Mouse (Mus musculus) activated CD4-positive, CD25-positive, alpha-beta regulatory T cell, adult 4 months (primary cell): Measurements from ENCODE around the gene Nxph1. TPM values are rescaled to one million over a fixed set of nuclear protein-coding genes. Genes with fewer than 3 reads are reported as not detected.

Source experiments
- ATAC-seq: one replicate; pipeline ENCODE4 v1.8.0; 2017
- polyA plus RNA-seq, 2 experiments: library from polyadenylated mRNA; unstranded; fragments of 100-300 nt; shearing (Covaris generic); gene quantifications; one replicate each; pipeline ENCODE4 v1.2.1; 2017

Gene Nxph1
- polyA plus RNA-seq, 2 experiments from 2014 or later = not detected

DNA sequence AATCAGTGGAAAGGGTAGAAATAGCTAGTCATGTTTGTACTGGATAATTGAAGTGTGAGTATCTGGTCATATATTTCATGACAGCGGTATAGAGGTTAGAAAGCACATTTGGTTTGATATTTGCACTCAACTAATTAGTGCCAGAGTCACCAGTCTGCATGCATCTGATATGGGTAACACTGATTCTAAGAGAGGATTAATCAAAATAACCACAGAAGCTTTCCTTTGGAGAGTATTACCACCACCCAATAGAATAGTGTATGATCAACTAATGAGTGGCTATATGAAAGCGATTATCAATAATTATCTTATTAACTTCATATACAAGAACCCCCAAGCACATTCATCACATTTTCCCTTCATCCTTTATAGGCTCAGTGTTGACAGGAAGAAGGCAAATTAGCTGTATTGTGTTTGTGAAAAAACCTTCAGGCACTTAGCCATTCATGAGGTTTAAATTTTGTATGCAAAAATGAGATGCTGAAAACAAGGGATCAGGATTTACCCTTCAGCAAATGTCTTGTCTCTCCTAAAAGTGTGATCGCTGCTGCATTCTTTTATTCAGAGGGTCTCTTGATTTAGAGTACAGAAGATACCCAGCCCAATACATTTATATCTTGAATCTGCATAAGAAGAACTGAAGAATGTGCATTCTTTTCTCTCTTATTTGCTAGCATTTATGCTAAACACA, 185.5 kb downstream of the Nxph1 start:
- ATAC-seq = no peak

- ATAC-seq = no peak
Measured at GRCm38 (mm10) chr6:9147966-9148365, 199.7 kb downstream of the Nxph1 start.

- no peak for ATAC-seq
Measured at GRCm38 (mm10) chr6:9149791-9150190, 201.6 kb downstream of the Nxph1 start.

GRCm38 (mm10) chr6:9159191-9159590, 211.0 kb downstream of the Nxph1 start:
- no peak for ATAC-seq

DNA sequence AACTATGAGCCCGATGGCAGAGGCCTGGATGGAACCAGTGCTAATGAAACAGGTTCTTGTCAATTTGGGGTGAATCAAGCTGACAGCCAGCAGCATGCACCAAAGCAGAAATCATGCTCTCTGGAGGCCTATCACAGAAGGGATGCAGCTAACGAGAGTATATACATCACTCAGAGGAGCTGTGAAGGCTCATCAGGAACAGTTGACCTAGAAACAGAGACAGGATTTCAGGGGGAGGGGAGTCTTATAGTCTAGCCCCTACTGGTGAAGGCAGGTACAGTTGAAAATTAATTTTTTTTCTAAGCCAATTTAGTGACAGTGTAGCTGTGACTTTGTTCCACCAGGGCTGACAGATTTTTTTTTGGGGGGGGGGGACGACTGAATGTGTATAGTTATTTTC, 234.2 kb downstream of the Nxph1 start:
- no peak for ATAC-seq

DNA sequence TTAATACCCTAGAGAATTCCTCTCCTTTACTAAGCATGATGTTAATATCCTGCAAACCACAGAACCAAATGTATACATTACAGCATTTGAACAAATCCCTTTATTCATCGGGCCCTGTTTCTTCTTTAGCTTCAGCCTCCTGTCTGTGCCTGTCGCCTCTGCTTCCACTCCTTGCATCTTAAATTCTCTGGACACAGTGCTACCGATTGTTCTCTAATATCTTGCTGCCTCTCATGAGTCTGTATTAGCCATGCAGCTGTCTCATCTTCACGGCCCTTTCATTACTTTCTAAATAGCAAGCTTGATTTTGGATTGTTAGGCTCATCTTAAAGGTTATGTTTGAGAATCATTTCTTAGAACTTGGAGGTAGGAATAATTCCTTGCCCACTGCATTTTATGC, 262.5 kb downstream of the Nxph1 start:
- ATAC-seq = no peak

DNA sequence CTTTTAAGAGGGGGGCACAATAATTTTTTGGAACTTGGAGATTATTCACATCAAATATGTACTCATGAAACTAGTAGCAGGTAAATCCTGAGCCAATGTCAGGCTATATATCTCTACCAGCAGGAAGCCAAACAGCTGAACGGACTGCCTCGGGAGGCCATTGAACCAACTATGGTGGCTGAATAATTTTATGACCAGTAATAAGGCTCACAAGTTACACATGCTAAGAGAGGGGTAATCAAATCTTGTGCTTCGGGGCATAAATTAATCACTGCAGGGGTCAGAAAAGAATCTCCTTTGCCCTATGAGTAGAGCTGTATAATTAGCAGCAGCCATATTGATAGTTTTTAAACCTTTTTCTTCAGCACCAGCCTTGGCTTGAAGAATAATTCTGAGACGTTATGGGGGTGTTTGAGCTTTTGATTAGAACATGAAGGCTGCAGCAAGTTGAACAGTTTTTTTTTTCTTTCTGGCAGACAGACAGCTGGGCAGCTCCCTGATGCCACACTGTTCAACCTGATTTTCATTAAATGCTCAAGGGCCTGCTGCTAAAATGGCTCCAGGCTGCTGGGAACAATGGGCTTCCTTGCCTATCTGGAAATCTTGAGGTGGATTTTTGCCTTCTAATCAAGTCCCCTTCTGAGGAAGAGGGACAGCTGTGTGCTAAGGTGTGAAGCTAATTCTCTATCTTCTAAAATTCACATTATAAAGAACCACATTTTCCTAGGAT, 272.7 kb downstream of the Nxph1 start:
- ATAC-seq = no peak

DNA sequence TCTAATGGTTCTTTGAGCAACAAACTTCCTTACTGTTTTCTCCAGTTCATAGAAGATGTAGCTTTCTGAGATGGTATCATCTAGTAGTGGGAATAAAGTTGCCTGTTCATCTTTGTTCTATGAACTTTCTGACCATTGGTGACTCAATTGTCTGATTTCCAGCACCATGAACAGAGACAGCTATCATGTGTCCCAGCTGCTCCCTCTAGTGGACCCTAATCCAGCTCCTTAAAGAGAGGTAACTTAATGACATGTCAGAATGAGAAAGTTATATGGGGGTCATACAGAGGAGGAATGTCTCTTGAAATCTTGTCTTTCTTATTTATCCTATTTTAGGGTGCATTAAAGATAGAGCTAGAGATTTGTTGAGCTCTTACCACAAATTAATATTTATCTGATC, 286.6 kb downstream of the Nxph1 start:
- no peak for ATAC-seq

DNA sequence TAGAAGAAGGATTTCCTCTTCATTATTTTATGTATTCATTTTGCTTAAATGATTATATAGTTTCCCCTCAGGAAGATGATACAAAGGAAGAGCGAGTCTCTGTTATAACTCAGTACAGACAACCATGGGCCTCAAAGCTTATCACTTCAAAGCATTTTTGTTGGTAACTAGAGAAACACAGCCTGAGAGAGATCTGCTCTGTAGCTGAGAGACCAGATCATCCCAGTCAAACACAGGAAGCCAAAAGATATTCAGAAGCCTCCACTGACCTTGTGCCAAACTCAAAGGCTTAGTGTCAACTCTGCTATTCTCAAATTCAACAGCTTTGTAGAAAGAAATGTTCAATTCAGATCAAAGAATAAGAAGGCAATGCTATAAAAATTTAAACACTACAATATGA, 319.8 kb downstream of the Nxph1 start:
- no peak for ATAC-seq

Other genes starting within 250 kb of the Nxph1 start
- 1 to 10 TPM; 4.0 to 4.3 TPM for gene Ica1, start 169.9 kb upstream of the Nxph1 start, polyA plus RNA-seq